Mouse (Mus musculus) left cerebral cortex, adult 18-20 months (tissue): ENCODE results near the gene Gm21834. TPM values are rescaled to one million over a fixed set of nuclear protein-coding genes. Genes with fewer than 3 reads are reported as not detected.
A peak's percentile ranks its signal among the peaks of the same experiment; 100 is the strongest.

Experiments
- DNase-seq, 2 experiments: peaks; one replicate each; pipeline ENCODE4 v3.0.0; 2021 to 2022; ENCODE audit warnings: low spot score in 2 of 2, mixed read lengths in 1 of 2
- long read RNA-seq, 2 experiments: library from polyadenylated mRNA; stranded (forward); transcript quantifications; one replicate each; pipeline ENCODE4 v2.0.0; 2021
- total RNA-seq, 2 experiments: library from RNA; stranded (reverse); gene quantifications; 2 replicates each; pipeline ENCODE4 v1.2.3; 2021

Gm21834 gene
- not detected for total RNA-seq
- long read RNA-seq, experiment 1: 0 reads
- long read RNA-seq, experiment 2: 0 reads

DNA sequence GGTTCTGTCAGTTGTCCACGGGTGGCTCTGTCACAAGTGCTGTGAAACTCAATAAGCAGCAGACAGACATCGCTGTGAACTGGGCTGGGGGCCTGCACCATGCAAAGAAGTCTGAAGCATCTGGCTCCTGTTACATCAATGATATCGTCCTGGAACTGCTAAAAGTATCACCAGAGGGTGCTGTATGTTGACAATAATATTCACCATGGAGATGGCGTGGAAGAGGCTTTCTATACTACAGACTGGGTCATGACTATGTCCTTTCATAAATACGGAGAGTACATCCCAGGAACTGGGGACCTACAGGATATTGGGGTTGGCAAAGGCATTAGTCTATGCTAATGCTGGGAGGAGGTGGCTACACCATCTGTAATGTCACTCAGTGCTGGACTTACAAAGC, at the start of gene Gm21834:
TSS of gene Gm21834 (minus strand) at position 101 of the 400 bp plus-strand sequence.
- no peak for DNase-seq

DNA sequence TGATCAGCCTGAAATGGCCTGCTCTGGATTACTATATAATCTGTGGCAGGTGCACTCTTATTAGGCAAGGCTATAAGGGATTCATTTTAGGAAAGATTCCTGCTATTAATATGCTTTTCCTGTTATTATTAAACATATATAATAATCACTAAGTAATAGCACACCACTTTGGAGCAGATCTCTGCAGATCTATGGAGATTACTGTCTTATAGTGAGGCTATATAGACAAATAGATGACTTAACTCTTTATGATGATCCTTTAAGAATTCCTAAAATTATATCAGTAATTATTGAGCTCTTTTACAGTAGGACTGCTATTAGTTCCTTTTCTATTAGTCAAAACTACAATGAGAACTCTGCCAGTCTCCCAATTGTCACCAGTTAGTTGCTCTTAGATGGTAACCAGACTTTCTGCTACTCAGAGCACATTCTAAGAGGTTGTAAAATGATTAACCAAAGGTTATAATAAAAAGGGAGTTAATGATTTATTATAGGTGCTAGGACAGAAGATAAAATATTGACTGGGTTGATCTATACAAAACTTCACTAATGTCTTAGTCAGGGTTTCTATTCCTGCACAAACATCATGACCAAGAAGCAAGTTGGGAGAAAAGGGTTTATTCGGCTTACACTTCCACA, 46.3 kb upstream of the Gm21834 start:
- no peak for DNase-seq

DNA sequence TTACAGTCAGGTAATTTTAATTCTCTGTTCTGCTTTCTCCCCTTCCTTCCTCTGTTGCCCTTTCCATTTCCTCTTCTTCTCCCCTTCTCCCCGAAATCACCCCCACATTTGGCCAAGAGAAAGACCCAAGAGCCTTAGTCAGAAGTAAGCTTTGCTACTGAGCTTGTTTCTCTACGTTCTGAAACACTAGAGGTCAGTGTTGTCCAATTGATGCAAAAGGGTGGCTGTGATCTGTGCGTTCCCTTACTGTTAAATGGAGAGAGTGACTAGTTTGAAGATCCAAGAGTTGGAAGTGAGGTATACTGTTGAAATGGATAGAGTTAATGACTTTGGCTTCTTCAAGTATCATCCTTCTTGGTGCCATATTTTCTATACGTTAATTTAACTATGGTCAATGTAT, 28.9 kb upstream of the Gm21834 start:
- peak in 1 of 2 experiments; percentile 25 for DNase-seq

DNA sequence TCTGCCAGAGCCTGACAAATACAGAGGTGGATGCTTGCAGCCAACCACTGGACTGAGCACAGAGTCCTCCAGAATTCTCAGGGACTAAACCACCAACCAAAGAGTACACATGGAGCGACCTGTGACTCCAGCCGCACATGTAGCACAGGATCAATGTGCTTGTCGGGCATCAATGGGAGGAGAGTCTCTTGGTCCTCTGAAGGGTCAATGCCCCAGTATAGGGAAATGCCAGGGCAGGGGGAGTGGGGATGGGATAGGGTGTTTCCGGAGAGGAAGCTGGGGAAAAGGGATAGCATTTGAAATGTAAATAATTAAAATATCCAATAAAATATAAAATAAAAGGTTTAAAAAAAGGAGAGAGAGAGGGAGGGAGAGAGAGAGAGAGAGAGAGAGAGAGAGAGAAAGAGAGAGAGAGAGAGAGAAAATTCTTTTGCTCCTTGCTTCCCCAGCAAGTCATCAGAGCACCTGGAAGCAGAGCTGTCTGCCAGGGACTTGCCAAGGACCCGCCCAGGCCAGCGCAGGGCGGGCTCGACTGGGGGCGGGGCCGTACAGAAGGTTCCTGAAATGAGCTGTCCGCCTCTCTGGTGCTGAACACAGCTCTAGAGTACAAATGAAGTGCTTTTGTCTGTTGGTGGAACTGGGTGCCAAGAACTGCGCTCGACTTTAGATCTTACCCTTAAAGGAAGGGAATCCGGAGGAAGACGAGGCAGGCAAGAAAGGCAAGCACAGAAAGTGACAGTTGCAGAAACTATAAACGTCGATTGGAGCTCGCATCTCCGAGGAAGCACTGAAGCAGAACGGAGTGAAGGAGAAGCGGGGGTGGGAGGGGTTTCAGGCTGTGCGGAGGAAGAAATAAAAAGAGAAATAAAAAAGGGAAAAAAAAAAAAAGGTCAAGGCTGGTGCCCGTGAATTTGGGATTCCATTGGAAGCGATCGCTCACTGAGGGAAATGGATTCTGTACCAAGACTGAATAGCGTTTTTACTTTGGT, 26.9 kb upstream of the Gm21834 start, which contains the start of gene Cntnap5c:
TSS of gene Cntnap5c (plus strand) at position 949 of the 989 bp plus-strand sequence.
- peak; percentile 32 to 47 for DNase-seq

DNA sequence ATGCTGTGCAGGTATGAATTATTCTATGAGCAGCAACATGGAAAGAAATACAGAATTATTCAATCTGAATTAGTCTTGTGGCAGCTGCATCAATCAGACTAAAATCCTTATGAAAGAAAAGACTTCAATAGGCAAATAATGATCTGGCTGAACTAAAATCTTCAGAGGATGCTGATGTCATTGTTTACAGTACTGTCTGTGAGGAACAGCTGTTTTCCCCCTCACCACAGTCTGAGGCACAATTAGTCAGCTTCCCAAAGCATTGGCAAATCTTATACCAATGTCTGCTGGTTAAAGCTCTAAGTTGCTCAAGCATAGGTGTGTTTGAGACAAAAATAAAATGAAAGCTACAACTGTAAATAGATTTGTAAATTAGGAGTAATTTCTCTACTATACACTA, 25.3 kb upstream of the Gm21834 start:
- no peak for DNase-seq

DNA sequence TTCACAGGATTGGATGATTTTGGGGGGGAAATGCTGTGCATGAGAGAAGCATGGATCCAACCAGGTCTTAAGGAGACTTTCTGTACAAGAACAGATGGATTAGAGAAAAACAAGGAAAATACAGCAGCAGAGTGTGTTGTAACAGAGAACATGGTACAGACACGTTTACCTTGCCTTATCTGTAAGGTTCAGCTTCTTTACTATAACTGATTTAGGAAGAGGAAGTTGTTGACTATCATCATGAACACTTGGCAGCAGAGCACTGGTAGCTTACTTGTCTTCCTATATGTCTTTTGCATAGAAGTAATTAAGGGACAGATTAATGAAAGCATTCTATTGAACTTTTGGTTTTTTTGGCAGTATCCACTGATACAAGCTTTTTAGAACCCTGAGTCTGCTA, 16.0 kb upstream of the Gm21834 start:
- no peak for DNase-seq

DNA sequence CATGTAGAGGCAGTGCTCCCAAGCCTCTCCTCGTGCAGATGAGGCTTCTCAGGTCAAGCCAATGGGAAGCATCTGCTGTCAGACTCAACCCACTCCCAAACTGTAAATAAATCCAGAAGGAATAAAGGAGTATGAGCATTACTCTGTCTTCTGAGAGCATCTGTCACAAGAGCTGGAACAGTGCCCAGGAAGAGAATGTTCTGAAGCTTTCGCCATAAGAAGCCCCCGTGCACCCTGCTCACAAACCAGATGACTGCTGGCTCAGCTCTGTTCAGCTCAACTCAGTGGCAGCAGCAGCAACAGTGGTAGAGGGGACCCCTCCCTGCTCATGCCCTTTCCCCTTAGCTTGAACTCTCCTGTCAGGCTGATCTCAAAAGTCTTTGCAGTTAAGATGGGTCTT, 47.2 kb downstream of the Gm21834 start:
- DNase-seq: peak; percentile 26 to 48

Other genes with a start within 250 kb of the Gm21834 start
- gene Vmn2r120, start 196.7 kb downstream of the Gm21834 start, total RNA-seq: not detected
- gene Cntnap5c, start 27.4 kb upstream of the Gm21834 start, total RNA-seq: 1 to 10 TPM; 6.3 to 7.9 TPM